Mouse (Mus musculus): Measurements from ENCODE around the gene Ank2.

- TF ChIP-seq POLR2A (IDR thresholded peaks at IDR 0.05; ENCODE audit: borderline replicate concordance, low read depth, low read length) (no peak), CTCF (IDR thresholded peaks at IDR 0.05; ENCODE audit: low read depth, low read length) (no peak)
These were observed 65.9 kb downstream of the Ank2 start for GRCm38 (mm10) chr3:127433291-127433690.
